Mouse (Mus musculus): ENCODE results near the gene Uchl3.

GRCm38 (mm10) chr14:101729237-101729971 is 75.6 kb downstream of the Uchl3 start, which contains the start of the genes Gm9922 and Lmo7:
- TF ChIP-seq CTCF (IDR thresholded peaks at IDR 0.05; ENCODE audit: low read depth) (no peak), EP300 (IDR thresholded peaks at IDR 0.05; ENCODE audit: low read depth) (no peak)
